Mouse (Mus musculus) CD4-positive, CD25-positive, alpha-beta regulatory T cell, adult 2 months (primary cell): ENCODE data around the gene Vmn1r80.
"Not testable (repeated sequence)": the region's sequence is repeated elsewhere in the genome, so short reads cannot be mapped to it uniquely, and the experiment has no call there.

ENCODE experiments used
- DNase-seq: peaks from one replicate; pipeline ENCODE4 v3.0.0-alpha.2; 2012; ENCODE audit warnings: low read depth, low spot score

Vmn1r80 gene

DNA sequence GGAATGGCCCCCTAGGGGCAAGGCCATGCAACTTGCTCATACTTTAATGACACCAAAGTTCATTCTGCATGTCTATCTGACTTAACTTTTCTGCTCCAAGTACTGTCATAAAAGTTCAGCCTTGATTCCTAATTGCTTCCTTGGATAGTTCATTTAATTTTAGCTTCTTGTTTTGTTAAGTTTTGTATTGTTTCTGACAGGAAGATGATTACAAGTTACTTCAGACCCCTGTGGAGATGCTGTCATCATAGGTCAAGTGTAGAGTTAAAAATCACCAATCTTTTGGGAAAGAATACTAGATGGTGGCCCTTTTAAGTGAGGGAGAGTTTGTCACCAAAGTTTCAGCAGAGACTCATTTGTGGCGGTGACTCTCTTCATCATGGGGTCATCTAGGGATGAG is at the start of gene Vmn1r80:
Gene Vmn1r80, plus strand, starts transcription at position 301 of the 400 bp plus-strand sequence.
- no peak for DNase-seq

DNA sequence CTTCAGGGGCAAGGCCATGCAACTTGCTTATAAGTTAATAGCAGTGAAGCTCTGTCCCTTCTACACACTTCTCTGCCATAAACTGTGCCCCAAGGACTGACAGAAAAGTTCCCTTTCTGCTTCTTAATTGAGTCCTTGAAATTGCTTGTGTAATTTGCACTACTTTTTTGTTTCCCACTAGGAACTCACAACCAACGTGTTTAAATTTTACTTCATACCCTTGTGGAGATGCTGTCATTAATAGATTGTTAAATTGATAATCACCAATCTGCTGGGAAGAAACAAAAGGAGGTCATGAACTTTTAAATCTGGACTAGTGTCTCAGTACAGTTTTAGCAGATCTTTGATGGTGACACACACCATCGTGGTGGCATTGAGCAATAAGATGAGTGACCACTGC is 39.1 kb upstream of the Vmn1r80 start, which contains the start of gene Vmn1r78:
Gene Vmn1r78, plus strand, starts transcription at position 301 of the 400 bp plus-strand sequence.
- DNase-seq: no peak

DNA sequence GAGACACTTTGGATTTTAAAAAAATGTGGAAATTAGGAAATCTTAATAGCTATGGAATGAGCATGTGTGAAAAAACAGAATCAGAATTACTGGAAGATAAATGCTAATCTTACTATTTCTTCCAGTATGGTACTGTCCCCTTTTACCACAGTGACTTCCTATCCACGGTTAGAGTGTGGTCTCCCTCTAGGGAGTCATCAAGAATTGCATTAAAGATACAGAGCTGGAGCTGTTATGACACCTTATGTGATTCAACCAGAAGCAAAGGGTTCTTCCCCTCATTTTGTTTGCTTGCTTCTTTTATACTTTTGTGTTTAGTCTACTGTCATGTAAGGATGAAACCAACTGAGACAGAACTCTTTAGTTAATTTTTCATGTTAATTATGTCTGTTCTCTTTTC is 32.6 kb upstream of the Vmn1r80 start:
- not testable (repeated sequence) for DNase-seq

DNA sequence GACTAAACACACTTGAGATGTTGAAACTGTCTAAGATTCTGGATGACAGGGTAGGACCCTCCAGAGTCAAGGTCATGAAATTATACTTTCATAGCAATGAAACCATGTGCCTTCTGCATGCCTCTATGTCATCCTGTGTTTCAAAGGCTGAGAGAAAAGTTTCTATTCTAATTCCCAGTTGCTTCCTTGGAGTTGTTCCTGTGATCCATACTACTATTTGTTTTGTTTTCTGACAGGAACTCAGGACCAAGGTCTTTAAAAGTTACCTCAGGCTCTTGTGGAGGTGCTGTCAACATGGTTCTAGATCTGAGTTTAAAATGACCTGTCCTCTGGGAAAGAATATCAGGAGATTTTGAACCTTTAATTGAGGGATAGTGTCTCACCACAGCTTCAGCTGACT is 18.1 kb upstream of the Vmn1r80 start, which contains the start of gene Vmn1r79:
Gene Vmn1r79, plus strand, starts transcription at position 301 of the 400 bp plus-strand sequence.
- DNase-seq: not testable (repeated sequence)

DNA sequence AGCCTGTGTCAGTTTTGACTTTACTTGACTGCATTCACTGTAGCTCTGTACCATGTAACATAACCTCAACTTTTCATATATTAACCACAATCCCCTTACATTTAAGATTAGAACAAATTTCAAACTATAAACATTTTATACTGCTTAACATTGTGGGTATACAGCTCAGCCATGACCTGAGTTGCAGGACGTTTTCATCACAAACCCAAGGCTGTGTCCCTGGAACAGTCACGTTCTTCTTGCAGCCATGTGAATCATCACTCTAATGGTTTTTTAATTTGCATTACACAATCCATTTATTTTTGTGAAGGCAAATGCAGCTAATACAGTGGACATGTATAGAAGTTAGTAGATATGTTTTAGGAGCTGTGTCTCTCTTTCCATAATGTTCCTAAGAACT is 16.2 kb upstream of the Vmn1r80 start:
- DNase-seq: not testable (repeated sequence)

DNA sequence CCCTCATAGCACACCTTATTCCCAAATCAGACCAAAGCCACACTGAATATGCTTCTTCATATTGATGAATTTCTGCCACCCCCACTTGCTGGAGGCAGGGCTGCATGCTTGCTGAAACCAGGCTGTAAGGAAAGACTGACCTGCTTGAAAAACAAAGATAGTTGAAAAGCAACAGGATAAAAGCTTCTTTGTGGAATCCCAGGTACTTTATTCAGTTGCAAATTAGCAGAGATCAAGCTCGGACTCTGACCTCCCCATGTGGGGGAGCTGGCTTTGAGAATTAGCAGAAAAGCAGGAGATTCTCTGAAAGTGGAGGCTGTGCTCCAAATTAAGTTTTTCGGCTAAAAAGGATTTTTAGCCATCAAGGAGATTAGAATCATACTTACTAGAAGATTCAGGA is 15.1 kb downstream of the Vmn1r80 start:
- no peak for DNase-seq
